Mouse (Mus musculus): ENCODE data around the gene Psmd11.
"Not testable (repeated sequence)": the region's sequence is repeated elsewhere in the genome, so short reads cannot be mapped to it uniquely, and the experiment has no call there.

Psmd11 gene

DNA sequence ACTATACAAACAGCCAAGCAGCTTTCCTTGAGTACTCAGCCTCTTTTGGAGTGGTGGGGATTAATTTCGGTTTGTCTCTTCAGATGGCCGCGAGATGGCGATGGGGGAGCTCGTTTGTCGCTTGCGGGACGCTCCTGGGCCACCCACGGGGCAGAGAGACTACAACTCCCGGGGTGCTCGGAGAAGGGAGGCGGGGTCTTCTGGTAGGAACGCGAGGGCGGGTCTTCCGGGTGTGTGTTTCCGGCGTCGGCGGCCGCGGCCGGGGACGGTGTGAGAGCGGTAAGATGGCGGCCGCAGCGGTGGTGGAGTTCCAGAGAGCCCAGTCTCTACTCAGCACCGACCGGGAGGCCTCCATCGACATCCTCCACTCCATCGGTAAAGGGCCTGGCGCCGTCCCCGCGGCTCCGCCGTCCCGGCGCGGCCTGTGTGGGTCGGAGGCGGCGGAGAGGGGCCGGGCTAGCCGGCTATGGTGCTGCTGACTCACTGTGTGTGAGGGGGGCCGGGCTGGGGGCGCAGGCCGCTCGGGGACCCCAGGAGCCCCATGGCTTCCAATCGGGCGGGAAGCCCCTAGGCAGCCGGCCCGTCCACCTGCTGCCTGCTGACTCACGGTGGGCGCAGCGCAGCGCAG, at the start of gene Psmd11:
Gene Psmd11 (plus strand): TSS at position 235 of the 628 bp plus-strand sequence.
- peak; percentile 99 for DNase-seq

GRCm38 (mm10) chr11:80379184-80379583, 49.2 kb upstream of the Psmd11 start:
- not testable (repeated sequence) for DNase-seq

GRCm38 (mm10) chr11:80382626-80383018, 45.8 kb upstream of the Psmd11 start:
- DNase-seq: peak; percentile 42

GRCm38 (mm10) chr11:80383019-80383625, 45.3 kb upstream of the Psmd11 start, which contains the start of gene Zfp207:
Gene Zfp207 (plus strand): TSS chr11:80383279.
- DNase-seq: peak; percentile 99

GRCm38 (mm10) chr11:80383626-80384046, 44.8 kb upstream of the Psmd11 start:
- DNase-seq: peak; percentile 50

- DNase-seq: no peak
Observed at GRCm38 (mm10) chr11:80384461-80384860, 44.0 kb upstream of the Psmd11 start.

DNA sequence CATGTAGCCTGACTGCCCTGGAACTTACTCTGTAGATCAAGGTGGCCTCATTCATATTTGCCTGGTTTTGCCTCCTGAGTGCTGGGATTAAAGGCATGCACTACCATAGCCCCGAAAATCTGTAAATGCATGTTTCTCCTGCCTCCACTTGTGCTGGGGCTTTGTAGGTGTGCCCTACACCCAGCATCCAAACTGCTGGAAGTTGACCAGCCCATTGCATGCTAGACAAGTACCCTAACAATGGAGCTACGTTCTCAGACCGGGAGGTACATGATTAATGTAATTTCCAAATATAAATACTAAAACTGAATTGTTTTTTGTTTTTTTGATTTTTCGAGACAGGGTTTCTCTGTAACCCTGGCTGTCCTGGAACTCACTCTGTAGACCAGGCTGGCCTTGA, 43.4 kb upstream of the Psmd11 start:
- no peak for DNase-seq

DNA sequence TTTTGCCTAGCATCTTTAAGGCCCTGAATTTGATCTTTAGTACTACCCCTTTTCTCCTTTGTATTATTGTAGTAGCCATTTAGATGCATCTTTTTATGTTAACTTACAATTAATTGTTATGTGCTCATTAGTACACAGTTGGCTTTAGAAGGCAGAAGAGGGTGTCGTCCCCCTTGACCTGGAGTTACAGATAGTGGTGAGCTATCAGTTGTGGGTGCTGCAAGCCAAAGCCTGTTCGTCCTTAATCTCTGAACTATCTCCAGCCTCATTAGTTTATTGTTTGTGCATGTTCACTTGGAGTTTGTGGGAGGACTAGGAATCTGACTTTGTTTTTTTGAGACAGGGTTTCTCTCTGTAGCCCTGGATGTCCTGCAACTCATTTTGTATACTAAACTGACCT, 41.6 kb upstream of the Psmd11 start:
- no peak for DNase-seq

- DNase-seq: no peak
Observed at GRCm38 (mm10) chr11:80389885-80390284, 38.5 kb upstream of the Psmd11 start.

DNA sequence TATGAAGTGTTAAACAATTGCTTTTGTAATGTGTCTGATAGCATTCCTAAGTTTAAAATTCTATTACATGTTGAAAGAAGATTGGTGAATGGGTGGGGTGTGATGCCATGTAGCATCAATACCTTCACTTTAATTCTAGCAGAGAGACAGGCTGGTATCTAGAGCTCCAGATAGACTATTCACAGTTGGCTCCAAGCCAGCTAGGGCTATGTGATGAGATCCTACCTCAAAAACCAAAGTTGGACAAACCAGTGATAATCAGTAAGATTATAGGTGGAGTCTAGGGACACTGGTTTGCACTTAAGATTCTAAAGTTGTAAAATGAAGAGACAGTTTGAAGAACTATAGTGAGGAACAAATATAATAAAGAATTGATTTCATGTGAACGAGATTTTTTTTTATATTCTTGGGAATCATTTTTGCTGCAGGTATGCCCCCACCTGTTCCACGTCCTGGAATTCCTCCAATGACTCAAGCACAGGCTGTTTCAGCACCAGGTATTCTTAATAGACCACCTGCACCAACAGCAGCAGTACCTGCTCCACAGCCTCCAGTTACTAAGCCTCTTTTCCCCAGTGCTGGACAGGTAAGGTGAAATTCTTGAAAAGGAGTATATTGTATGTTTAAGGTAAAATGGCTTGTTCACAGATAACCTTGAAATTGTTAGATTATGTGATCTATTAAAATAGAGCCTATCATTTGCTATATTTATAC, 36.9 kb upstream of the Psmd11 start:
- no peak for DNase-seq

- DNase-seq: no peak
Observed at GRCm38 (mm10) chr11:80395930-80396329, 32.5 kb upstream of the Psmd11 start.

DNA sequence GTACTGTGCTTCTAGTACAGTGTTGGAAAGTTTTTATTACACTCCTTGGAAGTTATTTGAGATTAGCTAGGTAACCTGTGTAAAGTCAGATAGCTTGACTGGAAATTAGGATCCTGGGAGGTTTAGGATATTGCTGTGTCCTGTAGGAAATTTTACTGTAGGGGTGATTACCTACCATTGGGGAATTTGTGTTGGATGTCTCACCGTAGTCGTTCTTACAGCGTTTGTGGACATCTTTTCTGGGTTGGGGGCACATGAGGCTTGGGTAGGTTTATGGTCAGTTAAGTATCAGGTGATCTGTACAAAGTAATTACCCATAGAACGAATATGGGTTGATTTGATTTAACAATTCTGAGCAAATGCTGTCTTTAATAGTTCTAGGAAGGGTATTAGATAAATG, 31.8 kb upstream of the Psmd11 start:
- no peak for DNase-seq

- not testable (repeated sequence) for DNase-seq
Observed at GRCm38 (mm10) chr11:80407878-80408277, 20.5 kb upstream of the Psmd11 start.

DNA sequence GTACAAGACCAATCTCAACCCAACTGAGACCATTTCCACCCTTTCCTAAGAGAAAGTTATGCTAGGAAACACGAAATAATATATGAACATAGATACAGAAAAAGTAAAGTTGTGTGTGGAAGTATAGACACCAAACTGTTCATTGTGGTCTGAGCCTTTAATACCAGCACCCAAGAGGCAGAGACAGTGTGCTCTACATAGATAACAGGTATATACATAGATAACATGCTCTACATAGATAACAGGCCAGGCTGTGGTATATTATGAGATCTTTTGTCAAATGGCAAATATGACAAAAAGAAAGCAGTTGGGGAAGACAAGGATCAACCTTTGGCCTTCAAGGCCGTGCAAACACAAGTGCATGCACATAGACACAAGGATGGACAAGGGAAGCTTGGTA, 18.0 kb upstream of the Psmd11 start:
- DNase-seq: no peak

DNA sequence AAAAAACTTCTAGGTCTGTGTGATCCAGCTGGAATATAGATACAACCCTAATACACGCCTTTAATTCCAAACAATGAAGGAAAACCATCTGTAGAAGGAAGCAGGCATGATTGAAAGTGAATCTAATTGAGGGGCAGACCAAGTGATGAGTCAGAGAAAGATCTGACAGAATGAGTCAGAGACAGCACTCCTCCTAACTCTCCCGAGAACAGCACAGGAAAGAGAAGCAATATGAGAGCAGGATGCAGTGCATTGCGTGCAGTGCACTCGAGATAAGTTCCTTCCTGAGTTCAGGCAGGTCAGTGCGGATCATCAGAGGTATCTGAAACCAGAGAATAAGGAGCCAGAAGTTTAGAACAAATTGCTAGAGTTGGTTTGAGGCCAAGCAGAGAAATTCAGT, 11.3 kb upstream of the Psmd11 start:
- DNase-seq: no peak

- no peak for DNase-seq
Observed at GRCm38 (mm10) chr11:80419743-80420142, 8.7 kb upstream of the Psmd11 start.

DNA sequence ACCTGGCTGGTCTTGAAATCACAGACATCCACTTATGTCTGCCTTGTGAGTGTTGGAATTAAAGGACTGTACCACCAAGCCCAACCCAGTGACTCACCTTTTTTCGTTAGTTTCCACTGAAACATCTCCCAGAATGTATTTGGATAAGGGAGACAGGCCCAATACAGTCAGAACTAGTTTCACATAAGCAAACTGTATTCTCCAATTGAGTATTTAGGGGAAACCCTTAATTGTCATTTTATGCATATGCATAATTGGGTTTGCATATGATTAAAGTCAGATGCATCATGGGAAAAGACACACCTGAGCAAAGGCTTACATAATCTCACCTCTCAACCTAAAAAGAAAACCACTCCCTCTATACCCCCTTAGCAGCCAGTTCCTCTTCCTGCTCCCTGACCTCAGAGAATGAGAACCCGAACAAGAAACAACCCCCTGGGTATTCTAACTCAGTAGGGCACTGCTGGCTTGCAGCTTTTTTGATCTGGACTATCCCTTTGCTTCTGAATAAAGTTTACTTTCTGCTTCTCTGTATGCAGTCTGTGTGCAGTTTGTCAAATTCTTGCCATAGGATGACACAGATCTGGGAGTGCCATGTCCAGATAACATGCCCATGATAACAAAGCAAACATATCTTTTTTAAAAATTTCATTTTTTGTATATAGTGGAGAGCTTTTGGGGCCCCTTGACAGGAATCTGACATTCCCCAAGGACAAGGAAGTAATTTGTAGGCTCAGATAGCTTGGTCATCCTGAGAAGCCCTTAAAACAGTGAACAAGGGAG, 8.0 kb upstream of the Psmd11 start:
- DNase-seq: no peak

DNA sequence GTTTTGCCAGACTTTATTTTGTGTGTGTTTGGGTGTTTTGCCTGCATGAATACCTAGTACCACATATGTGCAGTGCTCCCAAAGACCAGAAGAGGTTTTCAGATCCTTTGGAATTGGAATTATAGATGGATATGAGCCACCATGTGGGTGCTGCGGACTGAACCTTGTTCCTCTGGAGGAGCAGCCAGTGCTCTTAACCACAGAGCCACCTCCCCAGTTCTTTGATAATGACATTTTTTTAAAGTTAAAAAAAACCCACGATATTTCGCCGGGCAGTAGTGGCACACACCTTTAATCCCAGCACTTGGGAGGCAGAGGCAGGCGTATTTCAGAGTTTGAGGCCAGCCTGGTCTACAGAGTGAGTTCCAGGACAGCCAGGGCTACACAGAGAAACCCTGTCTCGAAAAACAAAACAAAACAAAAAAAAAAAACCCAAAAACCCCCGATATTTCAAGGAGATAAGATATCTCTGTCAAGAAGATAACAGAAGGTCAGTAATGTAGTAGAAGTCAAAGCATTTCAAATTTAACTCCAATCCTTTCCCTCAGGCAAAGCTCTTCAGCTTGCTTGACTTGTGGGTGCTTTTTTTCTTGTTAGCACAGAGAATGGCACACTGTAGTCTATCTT, 6.9 kb upstream of the Psmd11 start:
- DNase-seq: no peak

DNA sequence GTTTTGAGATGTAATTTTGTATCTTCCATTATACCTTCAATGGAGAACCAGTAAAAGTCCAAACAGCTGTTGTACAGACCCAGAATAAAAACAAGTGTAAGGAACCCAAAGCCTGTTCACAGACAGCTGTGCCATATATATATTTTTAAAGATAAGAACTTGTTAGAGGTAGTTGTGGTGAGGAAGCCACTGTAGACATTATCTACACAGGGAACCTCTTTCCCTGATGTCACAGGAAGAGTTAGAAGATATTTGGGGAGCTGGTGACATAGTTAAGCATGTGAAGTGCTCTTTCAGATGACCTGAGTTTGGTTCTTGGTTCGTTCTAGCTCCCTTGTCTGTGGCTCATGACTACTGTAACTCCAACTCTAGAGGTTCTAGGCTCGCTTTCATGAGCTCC, 3.7 kb upstream of the Psmd11 start:
- no peak for DNase-seq

GRCm38 (mm10) chr11:80425247-80425778, 3.1 kb upstream of the Psmd11 start:
- DNase-seq: no peak

- not testable (repeated sequence) for DNase-seq
Observed at GRCm38 (mm10) chr11:80426029-80426813, 2.2 kb upstream of the Psmd11 start.

GRCm38 (mm10) chr11:80429009-80429475, 627 bp downstream of the Psmd11 start:
- DNase-seq: peak; percentile 47
